Mouse (Mus musculus): Measurements from ENCODE around the gene Pla2g1b. TPM values are rescaled to one million over a fixed set of nuclear protein-coding genes. Genes with fewer than 3 reads are reported as not detected.

The Pla2g1b gene
- not detected for total RNA-seq (2021)
- long read RNA-seq, experiment 1 = 0 reads
- long read RNA-seq, experiment 2 = 0 reads

DNA sequence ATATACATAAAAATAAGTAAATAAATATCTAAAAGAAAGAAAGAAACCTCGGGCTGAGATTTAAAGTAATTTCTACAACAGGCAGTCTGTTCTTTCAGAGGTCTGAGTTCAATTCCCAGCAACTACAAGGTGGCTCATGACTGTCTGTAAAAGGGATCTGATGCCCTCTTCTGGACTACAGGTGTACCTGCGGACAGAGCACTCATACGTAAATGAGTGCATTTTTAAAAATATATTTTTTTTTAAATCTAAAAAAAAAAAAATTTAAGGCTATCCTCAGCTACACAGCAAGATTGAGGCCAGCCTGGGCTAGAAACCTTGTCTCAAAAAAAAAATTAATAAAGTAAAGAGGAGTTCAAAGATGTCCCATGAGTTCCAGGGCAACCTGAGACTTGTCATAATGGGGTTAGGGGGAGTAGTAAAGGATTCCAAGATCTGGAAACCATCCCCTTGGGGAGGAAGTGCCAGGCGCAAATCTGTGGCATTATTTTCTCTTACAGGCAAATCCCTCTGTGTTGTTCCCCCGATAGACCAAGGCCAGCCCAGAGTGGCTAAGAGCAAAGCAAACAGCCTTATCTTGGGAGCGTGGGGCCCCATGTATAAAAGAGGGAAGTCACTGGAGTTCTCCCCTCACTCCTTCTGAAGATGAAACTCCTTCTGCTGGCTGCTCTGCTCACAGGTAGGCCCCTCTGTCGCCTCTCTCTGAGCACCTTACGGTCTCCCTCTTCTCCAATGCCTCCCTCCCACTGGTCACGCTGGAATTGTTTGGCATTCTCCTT, at the start of gene Pla2g1b:
Gene Pla2g1b (plus strand): TSS at position 621 of the 779 bp plus-strand sequence.
- intact Hi-C loops (cut with DNase I) = no loop called here
- DNase-seq = no peak

DNA sequence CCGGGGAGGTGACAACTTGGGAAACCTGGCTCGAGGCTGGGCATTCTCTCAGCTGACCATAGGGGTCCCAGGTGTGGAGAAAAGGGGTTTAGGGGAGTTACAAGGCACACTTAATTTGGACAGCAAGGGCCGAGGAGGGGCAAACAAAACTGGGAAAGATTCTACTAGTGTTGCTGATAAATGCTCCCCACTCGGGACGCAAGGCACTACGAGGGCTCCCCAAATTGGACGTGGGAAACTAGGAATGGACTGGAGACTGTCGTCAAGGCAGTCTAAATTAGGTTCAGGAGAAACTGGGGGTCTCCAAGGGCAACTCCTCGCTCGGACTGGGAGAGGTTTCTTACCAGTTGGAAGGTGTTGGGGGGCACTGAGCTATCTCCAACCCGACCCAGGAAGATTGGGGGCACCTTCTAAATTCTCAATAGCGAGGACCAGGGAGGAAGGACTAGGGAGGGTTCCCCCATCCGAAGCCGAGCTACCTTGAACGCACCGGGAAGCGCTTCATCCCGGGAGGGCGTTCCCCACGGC, 37.2 kb upstream of the Pla2g1b start:
- intact Hi-C loops (cut with DNase I) = no loop called here

DNA sequence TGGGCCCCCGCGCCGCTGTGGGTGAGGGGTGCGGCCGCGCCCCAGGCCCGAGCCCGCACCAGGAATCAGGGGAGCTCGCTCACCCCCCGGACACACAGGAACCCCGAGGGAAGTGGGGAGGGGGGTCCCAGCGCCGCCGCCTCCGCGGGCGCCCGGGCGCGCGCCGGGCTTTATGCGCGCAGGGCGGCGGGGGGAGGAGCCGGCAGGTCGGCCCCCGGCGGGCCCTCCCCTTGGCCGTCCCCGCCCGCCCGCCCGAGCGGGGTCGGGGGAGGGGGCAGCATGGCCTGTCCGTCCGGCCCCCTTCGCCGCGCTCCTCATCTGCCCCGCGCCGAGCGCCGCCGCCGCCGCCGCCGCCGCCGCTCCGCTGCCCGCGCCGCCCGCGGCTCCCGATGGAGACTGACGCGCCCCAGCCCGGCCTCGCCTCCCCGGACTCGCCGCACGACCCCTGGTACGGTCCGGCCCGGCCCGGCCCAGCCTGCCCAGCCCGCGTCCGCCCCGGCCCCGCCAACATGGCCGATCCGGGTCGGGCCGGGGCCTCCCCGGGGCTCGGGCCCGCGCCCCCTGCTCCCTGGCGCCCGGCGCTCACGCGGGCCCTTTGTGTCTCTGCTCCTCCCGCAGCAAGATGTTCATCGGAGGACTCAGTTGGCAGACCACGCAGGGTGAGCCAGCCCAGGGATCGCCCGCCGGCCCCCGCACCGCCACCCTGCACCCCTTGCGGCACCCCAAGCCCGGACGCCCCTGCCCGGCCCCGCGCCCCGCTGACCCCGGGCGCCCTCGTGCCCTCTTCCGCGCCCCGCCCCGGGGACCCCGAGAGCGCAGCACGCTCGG, 36.5 kb upstream of the Pla2g1b start, which contains the start of gene Msi1:
Gene Msi1 (plus strand): TSS at position 241 of the 828 bp plus-strand sequence.
- peak; percentile 18 to 28 for DNase-seq
- intact Hi-C loops (cut with DNase I) = no loop called here

More for the DNA sequence above, 37.2 kb upstream of the Pla2g1b start:
- DNase-seq = no peak

DNA sequence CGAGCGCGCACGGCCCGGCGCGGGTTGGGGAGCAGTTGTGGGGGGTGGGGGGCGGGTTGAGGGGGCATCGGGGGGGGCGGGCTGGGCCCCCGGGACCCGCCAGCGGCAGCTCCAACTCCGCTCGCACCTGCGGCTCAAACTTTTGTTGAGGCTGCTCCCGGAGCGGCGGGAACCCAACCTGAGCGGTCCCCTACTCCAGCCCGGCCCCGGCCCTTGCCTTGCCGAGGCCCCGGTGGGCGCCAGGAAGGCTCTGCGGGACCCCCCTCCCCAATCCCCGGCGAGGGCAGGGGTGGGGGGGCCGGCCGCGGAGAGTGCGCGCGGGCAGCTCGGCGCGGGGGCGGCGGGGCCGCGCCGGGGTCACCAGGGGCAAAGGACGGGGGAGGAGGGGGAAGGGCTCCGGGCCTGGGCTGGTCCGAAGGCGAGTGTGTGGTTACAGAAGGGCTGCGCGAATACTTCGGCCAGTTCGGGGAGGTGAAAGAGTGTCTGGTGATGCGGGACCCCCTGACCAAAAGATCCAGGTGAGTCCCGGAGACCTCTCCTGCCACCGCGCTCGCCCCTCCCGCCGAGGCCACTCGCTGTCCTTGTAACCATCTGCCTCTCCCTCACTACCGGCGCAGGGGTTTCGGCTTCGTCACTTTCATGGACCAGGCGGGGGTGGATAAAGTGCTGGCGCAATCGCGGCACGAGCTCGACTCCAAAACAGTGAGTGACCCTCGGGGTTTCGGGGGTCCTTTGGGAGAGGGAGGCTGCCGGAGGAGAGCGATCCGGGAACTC, 35.7 kb upstream of the Pla2g1b start:
- intact Hi-C loops (cut with DNase I) = no loop called here
- DNase-seq = no peak

DNA sequence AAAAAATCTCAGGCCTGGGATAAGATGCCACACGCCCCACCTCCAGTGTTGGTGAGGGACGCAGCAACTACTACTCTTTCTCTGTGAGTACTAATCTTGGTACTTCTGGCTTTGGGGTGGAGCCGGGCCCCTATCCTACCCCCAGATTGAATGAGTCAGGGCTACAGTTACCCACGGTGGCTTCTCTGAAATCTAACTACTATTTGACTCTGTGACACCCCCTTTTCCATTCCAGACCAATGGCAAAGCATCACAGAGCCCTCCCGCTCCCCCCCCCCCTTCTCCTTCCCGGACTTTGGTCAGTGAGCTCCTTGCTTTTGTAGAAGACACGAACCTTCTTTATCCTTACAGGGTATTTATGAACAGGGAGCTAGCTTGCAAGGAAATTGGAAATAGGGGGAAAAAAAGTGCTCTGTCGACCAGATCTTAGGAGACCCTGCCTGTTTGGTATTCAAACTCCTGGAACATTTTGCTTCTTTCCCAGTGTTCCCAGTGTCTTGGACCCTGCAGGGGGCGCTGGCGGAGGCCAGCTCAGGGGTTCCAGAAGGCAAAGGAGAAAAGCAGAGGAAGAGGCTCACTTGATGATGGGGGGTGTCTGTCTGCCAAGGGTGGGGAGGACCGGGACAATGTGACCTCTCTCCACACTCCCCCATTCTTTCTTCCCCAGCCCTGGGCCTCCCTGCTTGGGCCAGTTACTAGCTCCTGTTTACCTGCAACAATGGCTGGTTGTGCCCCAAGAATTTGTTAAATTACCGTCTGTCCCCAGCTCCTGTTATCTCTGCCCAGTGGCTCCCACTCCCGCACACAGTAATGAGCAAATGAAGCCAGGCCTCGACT, 34.8 kb upstream of the Pla2g1b start:
- intact Hi-C loops (cut with DNase I) = no loop called here
- DNase-seq = peak in 1 of 2 experiments; percentile 31

DNA sequence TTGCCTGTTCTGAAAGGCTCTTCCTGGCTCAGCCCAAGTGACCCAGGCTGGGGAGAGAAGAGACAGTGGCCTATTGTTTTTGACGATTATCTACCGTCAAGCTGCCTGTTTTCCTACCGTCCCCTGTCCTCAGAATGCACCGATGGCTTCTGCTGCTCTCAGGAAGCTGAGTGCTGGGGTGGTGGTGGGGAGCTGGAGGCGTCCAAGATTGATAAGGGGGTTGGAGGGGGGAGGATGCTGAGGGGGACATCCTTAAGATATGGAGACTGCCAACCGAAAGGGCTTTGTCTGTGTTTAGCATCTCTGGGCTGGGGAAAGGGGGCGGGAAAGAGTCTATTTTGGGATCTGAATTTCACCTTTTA, 34.2 kb upstream of the Pla2g1b start:
- intact Hi-C loops (cut with DNase I) = no loop called here
- no peak for DNase-seq

DNA sequence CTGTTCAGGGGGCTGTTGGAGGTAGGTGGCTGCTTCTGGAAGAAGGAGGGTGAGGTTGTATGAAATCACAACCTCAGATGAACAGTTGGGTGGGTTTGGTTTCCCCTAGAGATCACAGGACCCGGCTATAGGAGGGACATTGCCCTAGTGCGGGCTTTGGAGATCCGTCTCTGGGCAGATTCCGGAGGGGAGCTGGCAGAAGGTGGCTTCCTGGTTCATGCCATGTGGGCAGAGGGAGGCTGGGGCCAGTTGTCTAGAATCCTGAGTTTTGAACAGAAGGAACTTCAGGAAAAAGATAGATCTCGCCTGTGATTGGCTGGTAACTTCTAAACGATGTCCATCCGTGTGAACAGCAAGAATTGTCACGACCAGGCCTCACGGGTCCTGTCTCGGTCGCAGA, 33.7 kb upstream of the Pla2g1b start:
- DNase-seq = no peak
- intact Hi-C loops (cut with DNase I) = no loop called here

DNA sequence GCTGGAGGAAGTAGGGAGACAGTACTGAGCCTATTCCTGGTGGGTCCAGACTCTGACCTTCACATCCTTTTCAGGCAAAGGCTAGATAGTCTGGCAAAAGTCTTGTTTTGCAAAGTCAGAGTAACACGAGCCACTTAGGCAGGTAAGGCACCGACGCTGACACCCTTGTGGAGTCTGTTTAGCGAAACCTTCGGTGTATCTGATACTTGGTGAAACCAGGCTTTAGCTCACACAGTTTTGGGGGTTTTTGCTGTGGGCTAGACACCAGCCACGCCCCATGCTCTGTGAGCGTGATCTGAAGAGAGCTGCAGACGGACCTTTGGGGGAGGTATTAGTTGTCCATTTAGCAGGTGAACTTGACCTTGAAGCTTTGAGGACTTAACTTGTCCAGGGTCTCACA, 32.9 kb upstream of the Pla2g1b start:
- intact Hi-C loops (cut with DNase I) = no loop called here
- no peak for DNase-seq

DNA sequence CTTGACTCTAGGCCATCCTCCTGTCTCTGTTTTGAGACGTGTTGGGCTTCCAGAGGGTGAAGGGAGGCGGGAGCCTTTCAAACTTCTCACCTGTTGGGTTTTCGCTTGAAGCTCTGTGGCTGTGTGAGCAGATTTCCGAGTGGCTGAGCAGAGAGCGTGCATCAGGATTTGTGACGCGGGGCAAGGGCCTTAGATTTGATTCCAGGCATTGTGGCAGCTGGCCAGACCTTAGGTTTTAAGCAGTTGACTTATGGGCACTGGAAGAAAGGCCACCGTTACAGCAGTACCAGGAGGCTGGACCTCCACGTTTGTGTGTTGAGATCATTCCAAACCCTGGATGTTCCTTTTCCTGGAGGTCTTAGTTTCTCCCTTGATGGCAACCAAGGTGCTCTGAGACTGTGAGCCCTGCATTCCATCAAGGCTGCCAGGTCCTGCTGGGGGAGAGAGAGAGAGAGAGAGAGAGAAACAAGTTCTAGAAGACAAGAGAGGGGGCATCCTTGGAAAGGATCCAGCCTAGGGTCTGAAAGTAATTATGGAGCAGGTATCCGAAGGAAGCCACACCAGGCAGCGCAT, 31.7 kb upstream of the Pla2g1b start:
- no peak for DNase-seq
- intact Hi-C loops (cut with DNase I) = no loop called here

DNA sequence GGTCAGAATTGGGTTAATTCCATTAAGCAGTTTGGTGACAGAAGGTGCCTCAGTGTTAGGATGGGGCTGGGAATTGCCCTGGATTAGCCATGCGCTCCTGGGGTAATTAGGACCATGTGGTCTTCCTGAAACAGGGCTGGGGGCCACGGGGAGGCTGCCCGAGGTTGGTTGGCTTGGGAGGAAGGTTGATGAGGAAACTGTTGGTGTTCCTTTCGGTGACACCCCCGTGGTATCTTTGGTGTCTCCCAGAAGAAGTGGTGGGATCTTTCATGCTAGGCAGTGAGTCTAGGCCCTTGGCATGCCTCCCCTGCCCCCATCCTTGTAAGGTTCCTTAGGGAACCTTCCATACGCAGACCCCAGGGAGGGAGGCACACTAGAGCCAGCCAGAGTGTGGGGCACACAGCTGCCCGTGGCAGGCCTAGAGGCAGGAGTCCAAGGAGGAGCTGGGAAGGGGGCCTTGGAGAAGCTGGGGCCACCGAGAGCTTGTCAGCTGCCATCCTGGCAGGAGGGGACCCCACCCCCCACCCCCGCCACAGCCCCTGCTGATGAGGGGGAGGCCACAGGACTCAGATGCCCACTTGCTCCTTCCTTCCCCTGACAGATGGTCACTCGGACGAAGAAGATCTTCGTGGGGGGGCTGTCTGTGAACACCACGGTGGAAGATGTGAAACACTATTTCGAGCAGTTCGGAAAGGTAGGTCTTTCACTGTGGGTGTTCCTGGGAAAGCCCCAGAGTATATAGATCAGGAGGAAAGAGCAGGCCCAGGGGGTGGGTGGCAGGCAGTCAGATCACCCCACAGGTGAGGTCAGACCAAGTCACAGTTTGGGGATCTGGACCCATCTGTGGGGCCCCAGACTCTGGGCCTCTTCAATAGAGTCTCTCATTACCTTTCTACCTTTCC, 31.0 kb upstream of the Pla2g1b start:
- intact Hi-C loops (cut with DNase I) = no loop called here
- no peak for DNase-seq

DNA sequence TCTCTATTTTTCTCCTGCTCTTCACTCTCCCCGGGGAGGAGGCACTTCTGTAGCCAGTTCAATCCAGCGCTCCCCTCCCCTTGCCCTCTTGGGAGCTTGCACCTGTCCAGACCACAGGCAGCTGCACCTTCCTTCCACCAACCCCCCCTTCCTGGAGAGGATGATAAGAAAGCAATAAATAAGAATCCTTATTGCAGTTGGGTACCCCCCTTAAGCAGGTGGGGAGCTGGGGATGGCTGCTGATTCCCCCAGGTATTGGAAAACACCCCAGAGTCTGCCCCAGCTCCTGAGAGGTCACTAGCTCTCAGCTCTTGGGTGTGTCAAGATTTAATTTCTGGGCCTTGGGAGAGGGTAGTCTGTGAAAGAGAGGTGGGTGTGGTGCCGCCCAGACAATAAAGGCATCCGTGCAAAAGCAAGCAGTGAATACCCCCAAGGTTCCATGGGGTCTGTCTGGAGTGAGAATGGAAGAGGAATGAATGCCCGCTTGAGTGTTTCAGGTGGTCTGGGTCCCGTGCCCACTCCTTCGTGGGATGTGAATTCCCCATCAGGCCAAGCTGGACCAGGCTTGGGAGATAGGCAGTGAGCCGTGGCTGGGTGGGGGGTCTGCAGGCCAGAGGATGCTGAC, 30.2 kb upstream of the Pla2g1b start:
- no peak for DNase-seq
- intact Hi-C loops (cut with DNase I) = no loop called here

DNA sequence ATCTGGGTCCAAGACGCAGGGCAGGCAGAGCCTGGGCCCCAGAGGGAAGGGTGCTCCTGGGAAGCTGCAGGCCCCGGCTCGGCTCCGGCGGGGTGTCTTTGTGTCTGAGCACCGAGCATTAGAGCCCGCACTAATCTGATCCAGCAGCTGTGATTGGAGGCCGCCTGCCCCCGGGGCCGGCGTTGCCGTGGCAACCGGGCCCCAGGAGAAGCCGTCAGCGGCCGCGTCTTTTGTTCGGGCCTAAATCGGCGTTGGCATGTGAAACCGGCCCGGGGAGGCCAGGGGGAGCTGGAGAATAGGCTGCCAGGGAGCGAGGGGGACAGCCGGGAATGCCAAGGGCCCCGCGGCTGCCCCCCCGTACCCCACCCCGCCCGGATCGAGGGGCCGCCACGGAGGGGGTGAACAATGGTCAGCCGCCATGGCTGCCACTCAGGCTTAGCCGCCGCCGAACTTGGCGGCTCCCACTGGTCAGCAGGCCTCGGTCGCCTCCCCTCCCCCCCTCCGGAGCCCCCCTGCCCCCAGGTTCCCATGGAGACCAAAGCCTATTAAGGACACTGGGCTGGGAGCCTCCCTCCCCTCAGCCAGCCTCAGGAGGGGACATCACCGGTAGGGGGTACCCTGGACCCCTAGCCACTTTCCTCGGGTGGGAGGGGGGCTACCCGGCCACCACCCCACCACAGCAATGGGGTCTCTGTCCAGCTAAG, 29.5 kb upstream of the Pla2g1b start:
- DNase-seq = peak; percentile 60 to 61
- intact Hi-C loops (cut with DNase I) = no loop called here

DNA sequence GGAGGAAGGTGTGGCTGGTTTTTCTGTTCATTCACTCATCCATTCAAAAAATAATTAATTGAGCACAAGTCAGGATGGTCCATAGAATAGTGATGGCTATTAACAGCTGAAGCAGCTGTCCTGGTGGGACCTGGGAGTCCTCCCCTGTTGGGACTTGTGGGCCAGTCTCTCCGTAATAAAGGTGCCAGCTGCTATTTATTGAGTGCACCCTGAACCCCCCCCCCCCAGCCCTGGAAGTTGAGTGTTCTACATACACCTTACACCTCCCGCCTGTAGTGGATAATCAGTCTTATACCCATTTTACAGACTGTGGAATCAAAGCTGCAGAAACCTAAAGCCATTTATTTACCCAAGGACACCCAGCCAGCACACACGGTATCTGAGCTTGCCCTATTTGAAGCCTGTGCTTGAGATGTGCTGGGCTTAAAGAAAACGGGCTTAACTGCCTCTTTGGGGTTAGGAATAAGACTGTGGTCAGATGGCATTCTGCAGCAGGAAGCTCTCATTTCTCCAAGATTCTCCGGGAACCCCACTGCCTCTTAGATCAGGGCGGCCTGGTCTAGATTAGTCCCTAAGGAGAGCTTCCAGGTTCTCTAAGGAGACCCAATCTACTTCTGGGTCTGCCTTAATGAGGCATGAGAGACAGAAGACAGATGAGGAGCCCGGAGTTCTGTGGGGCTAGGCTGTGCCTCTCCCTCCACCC, 28.7 kb upstream of the Pla2g1b start:
- intact Hi-C loops (cut with DNase I) = no loop called here
- DNase-seq = no peak

DNA sequence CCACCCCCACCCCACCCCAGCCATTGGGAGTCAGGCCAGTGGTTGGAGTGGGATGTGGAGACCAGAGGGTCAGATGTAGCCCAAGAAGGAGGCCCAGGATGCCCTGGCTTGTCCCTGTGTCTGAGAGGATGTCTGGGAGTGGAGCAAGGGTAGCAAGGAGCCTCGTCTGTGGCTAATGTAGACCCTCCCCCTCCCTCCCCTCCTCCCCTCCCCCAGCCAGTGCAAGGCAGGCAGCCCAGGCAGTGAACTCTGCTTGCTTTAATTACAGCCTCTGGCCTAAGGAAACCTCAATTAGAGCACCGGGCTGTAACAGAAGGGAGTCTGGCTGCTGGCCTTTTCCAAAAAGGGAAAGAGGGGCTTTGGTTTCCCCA, 28.1 kb upstream of the Pla2g1b start:
- intact Hi-C loops (cut with DNase I) = no loop called here
- no peak for DNase-seq

DNA sequence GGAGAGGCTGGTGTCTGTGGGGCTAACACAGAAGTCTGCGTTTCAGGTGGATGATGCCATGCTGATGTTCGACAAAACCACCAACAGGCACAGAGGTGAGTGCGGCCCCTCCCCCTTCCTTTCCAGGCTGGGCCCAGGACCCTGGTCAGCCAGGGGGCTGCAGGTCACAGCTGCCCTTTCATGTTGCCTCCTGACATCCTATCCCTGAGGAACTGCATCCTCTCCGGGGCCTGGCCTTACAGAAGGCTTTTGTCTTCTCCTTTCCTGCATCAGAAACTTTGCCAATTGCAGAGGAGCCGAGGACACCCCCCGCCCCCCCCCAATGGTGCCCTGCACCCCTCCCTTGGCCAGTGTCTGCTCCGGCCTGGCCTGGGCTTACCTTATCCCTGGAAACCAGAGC, 27.4 kb upstream of the Pla2g1b start:
- intact Hi-C loops (cut with DNase I) = no loop called here
- DNase-seq = no peak

DNA sequence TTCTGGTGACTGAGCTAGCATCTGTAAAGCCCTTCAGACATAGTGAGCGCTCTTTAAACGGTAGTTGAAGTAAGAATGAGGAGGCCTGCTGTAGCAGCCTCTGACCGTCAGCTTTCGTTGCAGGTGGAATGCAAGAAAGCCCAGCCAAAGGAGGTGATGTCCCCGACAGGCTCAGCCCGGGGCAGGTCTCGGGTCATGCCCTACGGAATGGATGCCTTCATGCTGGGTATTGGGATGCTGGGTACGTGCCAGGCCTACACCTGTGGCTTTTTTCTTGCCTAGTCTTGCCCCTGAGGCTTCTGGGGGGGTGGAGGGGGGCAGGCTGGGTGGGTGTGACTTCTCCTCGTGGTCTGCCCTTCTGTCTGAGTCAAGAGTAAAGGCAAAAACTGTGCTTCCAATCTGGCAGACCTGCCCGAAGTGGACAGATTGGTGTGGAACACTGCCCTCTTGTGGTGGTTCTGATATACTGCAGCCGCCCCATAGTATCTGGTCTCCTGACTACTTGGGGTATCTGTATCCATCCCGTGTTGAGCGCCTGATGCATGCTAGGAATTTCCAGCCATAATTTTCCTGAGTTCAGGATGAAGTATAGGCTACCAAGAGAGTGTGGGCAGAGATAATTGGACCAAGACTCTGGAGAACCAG, 24.7 kb upstream of the Pla2g1b start:
- DNase-seq = peak; percentile 72 to 82
- intact Hi-C loops (cut with DNase I) = loop anchor here (1.0 to 10.0 kb wide), 3 partner anchors 82 to 457 kb away; no protein-coding TSS in a partner anchor
